Mouse (Mus musculus): ENCODE results near the gene Igf1r. TPM values are rescaled to one million over a fixed set of nuclear protein-coding genes. Genes with fewer than 3 reads are reported as not detected.

The Igf1r gene
- polyA plus RNA-seq, 1 experiment, result 9.8 TPM

DNA sequence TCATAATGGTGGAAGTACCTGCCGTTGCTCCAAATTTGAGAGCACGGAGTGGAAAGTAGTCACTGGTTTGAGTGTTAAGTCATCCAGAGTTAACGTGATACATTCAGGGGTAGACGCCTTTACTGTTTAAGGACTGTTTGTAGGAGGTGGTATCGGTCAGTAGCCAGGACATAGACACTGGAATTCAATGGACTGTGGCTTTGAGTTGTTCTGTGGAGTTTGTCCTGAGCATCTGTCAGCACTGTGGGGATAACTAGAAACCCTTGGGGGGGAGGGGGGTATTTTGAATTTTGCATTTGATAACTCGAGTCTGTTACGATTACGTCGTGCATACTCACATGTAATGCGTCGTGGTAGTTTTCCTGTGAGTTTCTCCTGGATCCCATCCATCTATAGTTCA is 119.1 kb downstream of the Igf1r start:
- Histone ChIP-seq H3K79me2 (ENCODE audit: control insufficient read depth, insufficient read depth) (peaks cover 53% of the 10 kb centered on the region), H3K79me3 (ENCODE audit: low read depth) (peaks cover 8% of the 10 kb centered on the region), H3ac (ENCODE audit: control insufficient read depth, insufficient read length, low read depth) (no peak overlapping the region), H3K4me3 (ENCODE audit: insufficient read depth, poor library complexity, severe bottlenecking) (no peak overlapping the region), H3K27me3 (ENCODE audit: control insufficient read depth, insufficient read depth, insufficient read length) (no peaks in the 10 kb centered on the region), H3K36me3 (ENCODE audit: control insufficient read depth, insufficient read depth) (no peaks in the 10 kb centered on the region)
- TF ChIP-seq MYOD1 (IDR thresholded peaks at IDR 0.05; ENCODE audit: control insufficient read depth, insufficient read length, low read depth), result no peak

- no peak overlapping the region for H3ac ChIP-seq (ENCODE audit: control insufficient read depth, insufficient read length, low read depth)
- peaks cover 9% of the 10 kb centered on the region for H3K79me3 ChIP-seq (ENCODE audit: low read depth)
- H3K36me3 ChIP-seq (ENCODE audit: control insufficient read depth, insufficient read depth), result no peaks in the 10 kb centered on the region
- no peaks in the 10 kb centered on the region for H3K27me3 ChIP-seq (ENCODE audit: control insufficient read depth, insufficient read depth, insufficient read length)
- H3K79me2 ChIP-seq (ENCODE audit: control insufficient read depth, insufficient read depth), result peaks cover 52% of the 10 kb centered on the region
- no peak overlapping the region for H3K4me3 ChIP-seq (ENCODE audit: insufficient read depth, poor library complexity, severe bottlenecking)
- no peak for TF ChIP-seq CEBPB (IDR thresholded peaks at IDR 0.05; ENCODE audit: low read depth)
Measured at GRCm38 (mm10) chr7:68072524-68073459, 120.2 kb downstream of the Igf1r start.

GRCm38 (mm10) chr7:68073460-68073806 is 120.8 kb downstream of the Igf1r start:
- Histone ChIP-seq H3K27me3 (ENCODE audit: control insufficient read depth, insufficient read depth, insufficient read length) (no peaks in the 10 kb centered on the region), H3ac (ENCODE audit: control insufficient read depth, insufficient read length, low read depth) (no peak overlapping the region), H3K4me3 (ENCODE audit: insufficient read depth, poor library complexity, severe bottlenecking) (no peak overlapping the region), H3K79me3 (ENCODE audit: low read depth) (peaks cover 9% of the 10 kb centered on the region), H3K36me3 (ENCODE audit: control insufficient read depth, insufficient read depth) (no peaks in the 10 kb centered on the region), H3K79me2 (ENCODE audit: control insufficient read depth, insufficient read depth) (peaks cover 52% of the 10 kb centered on the region)
- no peak for TF ChIP-seq MYOD1 (IDR thresholded peaks at IDR 0.05; ENCODE audit: control insufficient read depth, insufficient read length, low read depth)
- peak; percentile 72 for TF ChIP-seq USF1 (IDR thresholded peaks at IDR 0.05; ENCODE audit: low read depth)

DNA sequence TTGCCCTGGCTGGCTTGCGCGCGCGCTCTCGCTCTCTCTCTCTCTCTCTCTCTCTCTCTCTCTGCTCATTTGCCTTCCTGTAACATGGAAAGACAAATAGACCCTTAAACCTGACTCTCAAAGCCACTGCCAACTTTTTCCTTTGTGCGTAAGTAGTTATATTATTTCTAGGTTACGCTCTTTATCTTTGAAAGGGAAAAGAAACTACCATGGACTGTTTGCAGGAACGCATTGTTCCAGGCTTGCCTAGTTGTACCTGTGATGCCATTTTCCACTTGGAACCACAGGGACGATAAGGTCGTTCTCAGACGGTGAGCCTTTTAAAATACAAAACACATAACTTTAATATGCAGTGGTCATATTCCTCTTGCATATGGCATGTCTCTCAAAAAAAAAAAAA is 122.1 kb downstream of the Igf1r start:
- Histone ChIP-seq H3ac (ENCODE audit: control insufficient read depth, insufficient read length, low read depth) (no peak overlapping the region), H3K36me3 (ENCODE audit: control insufficient read depth, insufficient read depth) (no peaks in the 10 kb centered on the region), H3K27me3 (ENCODE audit: control insufficient read depth, insufficient read depth, insufficient read length) (no peaks in the 10 kb centered on the region), H3K79me2 (ENCODE audit: control insufficient read depth, insufficient read depth) (peaks cover 42% of the 10 kb centered on the region), H3K4me3 (ENCODE audit: insufficient read depth, poor library complexity, severe bottlenecking) (no peak overlapping the region), H3K79me3 (ENCODE audit: low read depth) (peaks cover 9% of the 10 kb centered on the region)
- no peak for TF ChIP-seq FOSL1 (IDR thresholded peaks at IDR 0.05; ENCODE audit: insufficient read depth, low read length, poor library complexity, severe bottlenecking)
- TF ChIP-seq CTCF (IDR thresholded peaks at IDR 0.05; ENCODE audit: control insufficient read depth, insufficient read depth, insufficient read length), result no peak
- TF ChIP-seq MYOG (IDR thresholded peaks at IDR 0.05; ENCODE audit: control insufficient read depth, extremely low read depth, insufficient read length), result no peak
- TF ChIP-seq MAX (IDR thresholded peaks at IDR 0.05), result no peak
- no peak for TF ChIP-seq CEBPB (IDR thresholded peaks at IDR 0.05; ENCODE audit: low read depth)
- no peak for TF ChIP-seq MYOD1 (IDR thresholded peaks at IDR 0.05; ENCODE audit: control insufficient read depth, insufficient read length, low read depth)
- no peak for TF ChIP-seq USF1 (IDR thresholded peaks at IDR 0.05; ENCODE audit: low read depth)

- H3ac ChIP-seq (ENCODE audit: control insufficient read depth, insufficient read length, low read depth), result no peak overlapping the region
- H3K79me3 ChIP-seq (ENCODE audit: low read depth), result peaks cover 9% of the 10 kb centered on the region
- no peaks in the 10 kb centered on the region for H3K27me3 ChIP-seq (ENCODE audit: control insufficient read depth, insufficient read depth, insufficient read length)
- no peaks in the 10 kb centered on the region for H3K36me3 ChIP-seq (ENCODE audit: control insufficient read depth, insufficient read depth)
- TF ChIP-seq MYOG (IDR thresholded peaks at IDR 0.05; ENCODE audit: control insufficient read depth, extremely low read depth, insufficient read length), result no peak
- TF ChIP-seq CTCF (IDR thresholded peaks at IDR 0.05; ENCODE audit: control insufficient read depth, insufficient read depth, insufficient read length), result no peak
- peaks cover 40% of the 10 kb centered on the region for H3K79me2 ChIP-seq (ENCODE audit: control insufficient read depth, insufficient read depth)
- H3K4me3 ChIP-seq (ENCODE audit: insufficient read depth, poor library complexity, severe bottlenecking), result no peak overlapping the region
Measured at GRCm38 (mm10) chr7:68075401-68075800, 122.8 kb downstream of the Igf1r start.

DNA sequence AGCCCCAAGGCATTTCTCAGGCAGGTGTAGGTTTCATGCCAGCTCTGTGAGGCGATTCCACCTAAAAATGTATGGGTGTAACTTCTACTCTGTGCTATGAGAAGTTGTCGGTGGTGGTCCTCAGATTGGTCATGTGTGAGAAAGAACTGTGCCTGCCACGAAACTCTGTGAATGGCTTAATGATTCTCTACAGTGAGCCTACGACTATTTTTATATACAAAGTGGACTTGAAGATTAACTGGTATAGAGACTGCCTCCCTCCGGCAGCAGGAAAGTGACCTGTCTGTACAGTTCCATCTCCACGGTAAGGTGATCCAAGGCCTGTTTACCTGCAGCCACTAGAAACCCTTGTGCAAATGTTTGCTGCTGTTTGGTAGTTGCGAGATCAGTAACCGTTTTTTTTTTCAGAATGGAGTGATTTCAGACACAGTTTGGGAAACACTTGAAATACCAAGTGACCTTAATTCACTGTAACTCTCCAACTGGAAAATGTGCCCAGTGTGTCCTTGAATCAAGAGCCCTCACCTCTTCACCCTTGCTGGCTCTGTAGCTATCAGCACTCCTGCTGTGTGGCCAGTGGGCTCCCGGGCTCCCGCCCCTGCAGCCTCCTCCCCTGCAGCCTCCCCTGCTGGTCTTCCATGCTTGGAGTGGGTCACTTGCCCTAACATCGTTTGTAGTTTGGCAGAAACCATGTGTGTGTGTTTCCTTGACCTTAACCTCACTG is 127.7 kb downstream of the Igf1r start:
- H3K36me3 ChIP-seq (ENCODE audit: control insufficient read depth, insufficient read depth), result no peaks in the 10 kb centered on the region
- H3K27me3 ChIP-seq (ENCODE audit: control insufficient read depth, insufficient read depth, insufficient read length), result no peaks in the 10 kb centered on the region
- no peak overlapping the region for H3K4me3 ChIP-seq (ENCODE audit: insufficient read depth, poor library complexity, severe bottlenecking)
- no peak overlapping the region for H3ac ChIP-seq (ENCODE audit: control insufficient read depth, insufficient read length, low read depth)
- H3K79me2 ChIP-seq (ENCODE audit: control insufficient read depth, insufficient read depth), result peaks cover 8% of the 10 kb centered on the region
- peaks cover 3% of the 10 kb centered on the region for H3K79me3 ChIP-seq (ENCODE audit: low read depth)
- TF ChIP-seq MYOD1 (IDR thresholded peaks at IDR 0.05; ENCODE audit: control insufficient read depth, insufficient read length, low read depth), result no peak
- TF ChIP-seq MAX (IDR thresholded peaks at IDR 0.05), result no peak
- TF ChIP-seq MYOG (IDR thresholded peaks at IDR 0.05; ENCODE audit: control insufficient read depth, extremely low read depth, insufficient read length), result no peak
- TF ChIP-seq FOSL1 (IDR thresholded peaks at IDR 0.05; ENCODE audit: insufficient read depth, low read length, poor library complexity, severe bottlenecking), result no peak
- no peak for TF ChIP-seq USF1 (IDR thresholded peaks at IDR 0.05; ENCODE audit: low read depth)
- TF ChIP-seq CEBPB (IDR thresholded peaks at IDR 0.05; ENCODE audit: low read depth), result no peak
- no peak for TF ChIP-seq CTCF (IDR thresholded peaks at IDR 0.05; ENCODE audit: control insufficient read depth, insufficient read depth, insufficient read length)
